Mouse (Mus musculus): ENCODE results near the gene Gm10382.

Gene Gm10382

GRCm38 (mm10) chr5:125389131-125389578, at the start of gene Gm10382:
Gm10382 (plus strand) TSS chr5:125389322.
- peak; percentile 83 for DNase-seq (ENCODE audit: low spot score)

GRCm38 (mm10) chr5:125339851-125340531, 49.1 kb upstream of the Gm10382 start:
- DNase-seq (ENCODE audit: low spot score): no peak

GRCm38 (mm10) chr5:125340547-125341262, 48.4 kb upstream of the Gm10382 start, which contains the start of gene Scarb1:
Scarb1 (minus strand) TSS chr5:125341094.
- peak; percentile 91 for DNase-seq (ENCODE audit: low spot score)

- no peak for DNase-seq (ENCODE audit: low spot score)
These were observed 47.5 kb upstream of the Gm10382 start for GRCm38 (mm10) chr5:125341459-125342090.

- no peak for DNase-seq (ENCODE audit: low spot score)
These were observed 44.8 kb upstream of the Gm10382 start for GRCm38 (mm10) chr5:125344296-125344695.

DNA sequence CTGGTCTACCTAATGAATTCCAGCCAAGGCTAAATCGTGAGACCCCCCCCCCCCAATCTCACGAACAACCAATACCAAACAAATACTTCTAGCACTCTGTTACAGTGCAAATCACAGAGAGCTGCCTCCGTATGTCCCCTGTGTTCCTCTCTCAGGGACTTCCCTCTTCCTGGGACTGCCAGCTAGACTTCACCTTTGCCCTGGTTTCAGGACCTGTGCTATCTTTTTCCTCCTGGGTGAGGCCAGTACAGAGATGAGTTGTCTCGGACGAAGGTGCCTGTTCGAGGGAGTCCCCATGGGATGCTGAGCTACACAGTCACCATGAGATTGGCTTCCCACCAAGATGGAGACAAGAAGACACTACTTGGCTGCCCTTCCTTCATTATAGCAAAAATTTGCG, 41.1 kb upstream of the Gm10382 start:
- DNase-seq (ENCODE audit: low spot score): no peak

- DNase-seq (ENCODE audit: low spot score): no peak
These were observed 40.6 kb upstream of the Gm10382 start for GRCm38 (mm10) chr5:125348487-125348886.

GRCm38 (mm10) chr5:125349391-125349790, 39.7 kb upstream of the Gm10382 start:
- DNase-seq (ENCODE audit: low spot score): no peak

GRCm38 (mm10) chr5:125351057-125351456, 38.1 kb upstream of the Gm10382 start:
- DNase-seq (ENCODE audit: low spot score): no peak

GRCm38 (mm10) chr5:125351939-125352338, 37.2 kb upstream of the Gm10382 start:
- DNase-seq (ENCODE audit: low spot score): no peak

GRCm38 (mm10) chr5:125352781-125353294, 36.3 kb upstream of the Gm10382 start:
- no peak for DNase-seq (ENCODE audit: low spot score)

DNA sequence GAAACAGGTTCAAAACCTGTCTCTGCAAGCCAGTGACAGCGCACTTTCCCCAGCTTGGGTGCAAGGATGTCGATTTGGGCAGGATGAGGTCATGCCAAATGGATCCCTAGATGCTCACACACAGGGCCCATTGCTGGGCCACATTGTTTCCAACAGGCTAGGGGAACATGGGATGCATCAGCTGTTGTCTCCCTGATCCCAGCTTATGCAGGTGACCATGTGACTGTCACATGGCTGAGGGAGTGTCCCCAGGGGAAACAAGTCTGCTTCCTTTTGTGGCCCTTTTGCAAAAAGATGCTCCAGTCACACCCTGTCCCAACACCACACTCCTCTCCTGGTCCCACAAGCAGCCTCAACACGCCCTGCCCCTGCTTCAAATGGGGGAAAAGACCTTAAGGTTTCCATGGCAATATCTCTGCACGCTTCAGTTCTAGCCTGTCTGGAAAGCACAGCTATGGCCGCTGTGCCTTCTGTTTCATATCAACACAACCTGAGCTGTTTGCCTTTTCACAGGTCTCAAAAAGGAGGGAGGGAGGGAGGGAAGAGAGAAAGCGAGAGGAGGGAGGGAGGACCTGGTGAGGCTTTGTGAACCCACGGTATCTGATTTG, 34.1 kb upstream of the Gm10382 start:
- no peak for DNase-seq (ENCODE audit: low spot score)

- no peak for DNase-seq (ENCODE audit: low spot score)
These were observed 33.5 kb upstream of the Gm10382 start for GRCm38 (mm10) chr5:125355650-125356049.

DNA sequence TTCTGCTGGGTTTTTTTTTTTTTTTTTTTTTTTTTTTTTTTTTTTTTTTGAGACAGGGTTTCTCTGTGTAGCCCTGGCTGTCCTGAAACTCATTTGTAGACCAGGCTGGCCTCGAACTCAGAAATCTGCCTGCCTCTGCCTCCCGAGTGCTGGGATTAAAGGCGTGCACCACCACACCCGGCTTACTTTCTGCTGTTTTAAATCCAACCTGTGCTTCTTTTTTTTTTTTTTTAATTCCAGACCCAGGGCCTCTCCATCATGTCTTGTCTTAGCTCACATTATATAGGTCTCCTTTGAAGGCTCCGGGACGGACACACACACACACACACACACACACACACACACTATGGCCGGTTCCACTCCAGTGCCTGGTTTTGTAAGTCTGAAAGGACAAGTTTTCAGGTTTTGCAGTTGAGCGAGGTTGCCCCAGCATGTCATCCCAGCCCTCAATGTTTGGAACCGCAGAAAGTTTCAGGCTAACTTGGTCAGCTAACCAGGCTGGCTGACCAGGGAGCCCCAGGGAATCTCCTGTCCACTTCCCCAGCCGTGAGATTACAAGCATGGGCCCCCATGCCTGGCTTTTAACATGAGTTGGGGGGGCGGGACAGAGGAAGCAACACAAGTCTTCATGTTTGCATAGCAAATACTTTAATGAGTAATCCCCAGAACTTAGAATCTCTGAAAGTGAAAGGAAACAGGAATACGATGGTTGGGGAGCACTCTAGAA, 31.4 kb upstream of the Gm10382 start:
- no peak for DNase-seq (ENCODE audit: low spot score)

- DNase-seq (ENCODE audit: low spot score): no peak
These were observed 30.9 kb upstream of the Gm10382 start for GRCm38 (mm10) chr5:125358270-125358608.

GRCm38 (mm10) chr5:125360566-125360965, 28.6 kb upstream of the Gm10382 start:
- no peak for DNase-seq (ENCODE audit: low spot score)

GRCm38 (mm10) chr5:125360981-125361510, 28.1 kb upstream of the Gm10382 start:
- DNase-seq (ENCODE audit: low spot score): no peak

DNA sequence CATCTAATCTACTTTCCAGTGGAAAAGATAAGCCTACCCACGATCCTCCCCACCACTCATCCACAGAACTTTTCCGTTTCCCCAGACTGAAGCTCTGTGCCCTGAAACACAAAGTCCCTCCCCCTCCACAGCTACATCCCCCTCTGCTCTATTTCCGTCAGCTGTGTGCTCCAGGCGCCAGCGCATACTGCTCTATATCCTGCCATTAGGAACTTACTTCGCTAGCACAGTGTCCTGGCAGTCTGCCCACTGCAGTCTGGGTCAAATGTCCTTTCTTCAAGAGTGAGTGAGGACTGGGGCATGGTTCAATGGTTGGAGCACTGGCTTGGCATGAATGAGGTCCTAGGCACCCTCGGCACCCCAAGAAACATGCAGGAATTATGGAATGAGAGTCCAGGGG, 25.2 kb upstream of the Gm10382 start:
- no peak for DNase-seq (ENCODE audit: low spot score)

GRCm38 (mm10) chr5:125364851-125365429, 24.2 kb upstream of the Gm10382 start:
- no peak for DNase-seq (ENCODE audit: low spot score)

- DNase-seq (ENCODE audit: low spot score): no peak
These were observed 21.0 kb upstream of the Gm10382 start for GRCm38 (mm10) chr5:125368156-125368555.

- DNase-seq (ENCODE audit: low spot score): peak; percentile 43
These were observed 20.6 kb upstream of the Gm10382 start for GRCm38 (mm10) chr5:125368568-125368967.
